Mouse (Mus musculus): ENCODE results near the gene Tbkbp1.

- TF ChIP-seq CTCF (IDR thresholded peaks at IDR 0.05; ENCODE audit: borderline replicate concordance, insufficient read depth, low read depth, low read length) (no peak), POLR2A (IDR thresholded peaks at IDR 0.05; ENCODE audit: borderline replicate concordance, insufficient read depth, low read length) (no peak)
These were observed 47.2 kb downstream of the Tbkbp1 start for GRCm38 (mm10) chr11:97104091-97104483.
